Mouse (Mus musculus): ENCODE results near the gene Ccdc154.
"Not testable (repeated sequence)": the region's sequence is repeated elsewhere in the genome, so short reads cannot be mapped to it uniquely, and the experiment has no call there.

Ccdc154 gene

GRCm38 (mm10) chr17:25162161-25162560, at the start of gene Ccdc154:
Gene Ccdc154, plus strand, starts transcription at chr17:25162461.
- DNase-seq (ENCODE audit: low spot score), result no peak

GRCm38 (mm10) chr17:25114908-25115645, 47.2 kb upstream of the Ccdc154 start:
- DNase-seq (ENCODE audit: low spot score), result no peak

GRCm38 (mm10) chr17:25115664-25116432, 46.4 kb upstream of the Ccdc154 start, which contains the start of gene Telo2:
Gene Telo2, minus strand, starts transcription at chr17:25115967.
- peak; percentile 92 for DNase-seq (ENCODE audit: low spot score)

- DNase-seq (ENCODE audit: low spot score), result no peak
These were observed 45.0 kb upstream of the Ccdc154 start for GRCm38 (mm10) chr17:25117263-25117662.

GRCm38 (mm10) chr17:25120406-25120805, 41.9 kb upstream of the Ccdc154 start, which contains the start of gene Ptx4:
Gene Ptx4, plus strand, starts transcription at chr17:25120760.
- no peak for DNase-seq (ENCODE audit: low spot score)

GRCm38 (mm10) chr17:25123979-25124378, 38.3 kb upstream of the Ccdc154 start:
- DNase-seq (ENCODE audit: low spot score), result no peak

GRCm38 (mm10) chr17:25125442-25126060, 36.7 kb upstream of the Ccdc154 start:
- DNase-seq (ENCODE audit: low spot score), result not testable (repeated sequence)

- peak; percentile 51 for DNase-seq (ENCODE audit: low spot score)
These were observed 35.2 kb upstream of the Ccdc154 start for GRCm38 (mm10) chr17:25127079-25127478.

- DNase-seq (ENCODE audit: low spot score), result no peak
These were observed 34.6 kb upstream of the Ccdc154 start for GRCm38 (mm10) chr17:25127681-25128080.

- no peak for DNase-seq (ENCODE audit: low spot score)
These were observed 32.2 kb upstream of the Ccdc154 start for GRCm38 (mm10) chr17:25130060-25130459.

- DNase-seq (ENCODE audit: low spot score), result peak; percentile 95
These were observed 29.0 kb upstream of the Ccdc154 start, which contains the start of gene Clcn7 for GRCm38 (mm10) chr17:25133275-25133698. Gene Clcn7, plus strand, starts transcription at chr17:25133391.

- DNase-seq (ENCODE audit: low spot score), result no peak
These were observed 26.6 kb upstream of the Ccdc154 start for GRCm38 (mm10) chr17:25135622-25136021.

- no peak for DNase-seq (ENCODE audit: low spot score)
These were observed 23.5 kb upstream of the Ccdc154 start for GRCm38 (mm10) chr17:25138803-25139202.

- no peak for DNase-seq (ENCODE audit: low spot score)
These were observed 22.3 kb upstream of the Ccdc154 start for GRCm38 (mm10) chr17:25139960-25140359.

- no peak for DNase-seq (ENCODE audit: low spot score)
These were observed 1.1 kb downstream of the Ccdc154 start for GRCm38 (mm10) chr17:25163387-25163786.

GRCm38 (mm10) chr17:25164770-25165169, 2.5 kb downstream of the Ccdc154 start:
- no peak for DNase-seq (ENCODE audit: low spot score)

- no peak for DNase-seq (ENCODE audit: low spot score)
These were observed 3.9 kb downstream of the Ccdc154 start for GRCm38 (mm10) chr17:25165970-25166671.

GRCm38 (mm10) chr17:25169706-25170105, 7.4 kb downstream of the Ccdc154 start:
- DNase-seq (ENCODE audit: low spot score), result no peak

GRCm38 (mm10) chr17:25172558-25172957, 10.3 kb downstream of the Ccdc154 start:
- DNase-seq (ENCODE audit: low spot score), result no peak

- no peak for DNase-seq (ENCODE audit: low spot score)
These were observed 13.2 kb downstream of the Ccdc154 start, which contains the start of gene Gm38655 for GRCm38 (mm10) chr17:25175411-25175810. Gene Gm38655, minus strand, starts transcription at chr17:25175471.

- DNase-seq (ENCODE audit: low spot score), result no peak
These were observed 21.0 kb downstream of the Ccdc154 start for GRCm38 (mm10) chr17:25183232-25183631.

Measured in layer of hippocampus, adult 11-12 months (tissue).